Mouse (Mus musculus) CD8-positive naive resting alpha-beta T cell, adult 2 months (primary cell): ENCODE measurements around the gene D10Jhu81e.
"Not testable (repeated sequence)": the region's sequence is repeated elsewhere in the genome, so short reads cannot be mapped to it uniquely, and the experiment has no call there.

Experiments used
- DNase-seq, 2 experiments: peaks; one replicate each; pipeline ENCODE4 v3.0.0; 2022; ENCODE audit warnings: low read depth in 2 of 2, low spot score in 2 of 2

Gene D10Jhu81e

GRCm38 (mm10) chr10:78134975-78135798 is 34.4 kb downstream of the D10Jhu81e start:
- DNase-seq, result no peak

- DNase-seq, result no peak
Observed at GRCm38 (mm10) chr10:78134400-78134799, 35.2 kb downstream of the D10Jhu81e start.

GRCm38 (mm10) chr10:78129998-78130397 is 39.6 kb downstream of the D10Jhu81e start:
- DNase-seq, result no peak

- DNase-seq, result no peak
Observed at GRCm38 (mm10) chr10:78129423-78129822, 40.2 kb downstream of the D10Jhu81e start.

GRCm38 (mm10) chr10:78128647-78129046 is 40.9 kb downstream of the D10Jhu81e start:
- no peak for DNase-seq

- no peak for DNase-seq
Observed at GRCm38 (mm10) chr10:78127931-78128330, 41.7 kb downstream of the D10Jhu81e start.

- no peak for DNase-seq
Observed at GRCm38 (mm10) chr10:78127046-78127870, 42.3 kb downstream of the D10Jhu81e start.

GRCm38 (mm10) chr10:78126311-78126710 is 43.3 kb downstream of the D10Jhu81e start:
- no peak for DNase-seq

GRCm38 (mm10) chr10:78125061-78125460 is 44.5 kb downstream of the D10Jhu81e start:
- DNase-seq, result not testable (repeated sequence)

- DNase-seq, result not testable (repeated sequence)
Observed at GRCm38 (mm10) chr10:78124137-78124536, 45.4 kb downstream of the D10Jhu81e start.

- no peak for DNase-seq
Observed at GRCm38 (mm10) chr10:78119422-78119821, 50.2 kb downstream of the D10Jhu81e start.

GRCm38 (mm10) chr10:78115153-78115552 is 54.4 kb downstream of the D10Jhu81e start:
- DNase-seq, result peak in 1 of 2 experiments; percentile 11

GRCm38 (mm10) chr10:78114521-78115092 is 55.0 kb downstream of the D10Jhu81e start:
- no peak for DNase-seq
